Mouse (Mus musculus): ENCODE results near the gene Naa25.

GRCm38 (mm10) chr5:121407856-121408255 lies 10.1 kb downstream of the Naa25 start:
- TF ChIP-seq CTCF (IDR thresholded peaks at IDR 0.05; ENCODE audit: borderline replicate concordance, control insufficient read depth, extremely low read depth, insufficient read depth, low read length, poor library complexity): no peak
- TF ChIP-seq POLR2A (IDR thresholded peaks at IDR 0.05; ENCODE audit: control insufficient read depth, extremely low read depth, insufficient read depth, low read length, poor library complexity): no peak
